In genomic region chr7:37689107-37689511, GRCm38 (mm10) we compare ENCODE assay signal across 10 mouse cellular contexts.
DNase-seq lines count a peak whose midpoint lies in the region; ATAC-seq lines count a peak whose summit lies in the region.
"Had no signal": no experiment of that assay in that cellular context is flagged by ENCODE, and none has a peak within 500 bp of the region (broad histone marks: within the 10 kb centered on the region; RNA-seq: fewer than 3 reads in every experiment).

No protein-coding gene starts in this region.

- intact Hi-C loops in left cerebral cortex, postnatal 36 days (cut with DNase I): no loop called here

- peaks cover 15% of the 10 kb centered on the region for H3K4me1 ChIP-seq in heart, embryonic 12.5 days (replicated peaks)
- H3K4me1 ChIP-seq in forebrain, embryonic 10.5 days: peaks cover 64% of the 10 kb centered on the region
- peaks cover 23% of the 10 kb centered on the region for H3K4me1 ChIP-seq in limb, embryonic 13.5 days
- peaks cover 26% of the 10 kb centered on the region for H3K4me1 ChIP-seq in neural tube, embryonic 14.5 days (ENCODE audit: control insufficient read depth, insufficient read depth, low read length)
- H3K4me1 ChIP-seq: liver, embryonic 12.5 days had no signal

- H3K36me3 ChIP-seq in heart, embryonic 12.5 days: no peaks in the 10 kb centered on the region
- peaks cover 5% of the 10 kb centered on the region for H3K36me3 ChIP-seq in forebrain, embryonic 10.5 days (replicated peaks)
- no peaks in the 10 kb centered on the region for H3K36me3 ChIP-seq in limb, embryonic 13.5 days
- H3K36me3 ChIP-seq in neural tube, embryonic 14.5 days (ENCODE audit: control insufficient read depth, insufficient read depth, low read length): no peaks in the 10 kb centered on the region
- H3K36me3 ChIP-seq: liver, embryonic 12.5 days had no signal

- H3K27ac ChIP-seq in heart, embryonic 12.5 days (ENCODE audit: poor library complexity, severe bottlenecking): no peak overlapping the region
- peak overlapping the region; percentile 84 for H3K27ac ChIP-seq in forebrain, embryonic 10.5 days
- no peak overlapping the region for H3K27ac ChIP-seq in limb, embryonic 13.5 days
- no peak overlapping the region for H3K27ac ChIP-seq in neural tube, embryonic 14.5 days (ENCODE audit: low read depth, low read length)
- H3K27ac ChIP-seq: liver, embryonic 12.5 days had no signal

- no peak overlapping the region for H3K4me3 ChIP-seq in heart, embryonic 12.5 days
- peak overlapping the region; percentile 34 for H3K4me3 ChIP-seq in forebrain, embryonic 10.5 days
- H3K4me3 ChIP-seq in limb, embryonic 13.5 days: no peak overlapping the region
- no peak overlapping the region for H3K4me3 ChIP-seq in neural tube, embryonic 14.5 days (ENCODE audit: low read depth, low read length)
- H3K4me3 ChIP-seq: liver, embryonic 12.5 days had no signal

- H3K9me3 ChIP-seq in heart, embryonic 12.5 days (replicated peaks): no peaks in the 10 kb centered on the region
- H3K9me3 ChIP-seq in forebrain, embryonic 10.5 days: 0 out of 2 replicates have a peak, but pooled peaks cover 2% of the 10 kb centered on the region
- H3K9me3 ChIP-seq in limb, embryonic 13.5 days: no peaks in the 10 kb centered on the region
- no peaks in the 10 kb centered on the region for H3K9me3 ChIP-seq in neural tube, embryonic 14.5 days (ENCODE audit: control insufficient read depth, low read length)
- H3K9me3 ChIP-seq: liver, embryonic 12.5 days had no signal

- ATAC-seq in heart, embryonic 12.5 days (ENCODE audit: insufficient number of reproducible peaks, low FRiP score): no peak
- ATAC-seq in limb, embryonic 13.5 days (ENCODE audit: low FRiP score, low read depth): no peak; the same call in 1 of the 2 replicates
- no peak; the same call in 1 of the 2 replicates for ATAC-seq in neural tube, embryonic 14.5 days (ENCODE audit: low read depth)
- ATAC-seq: liver, embryonic 12.5 days had no signal

- DNase-seq in heart, adult 18-20 months: no peak
- peak; percentile 50 for DNase-seq in forebrain, embryonic 10.5 days (ENCODE audit: extremely low spot score, low spot score)
- no peak for DNase-seq in testis, postnatal 10 days (ENCODE audit: low spot score)
- DNase-seq in T-cell, adult 2 months (ENCODE audit: low spot score): no peak
- DNase-seq in left cerebral cortex, postnatal 36 days (ENCODE audit: low spot score in 2 of 2): no peak
- DNase-seq: kidney, postnatal 36 days had no signal

- WGBS in heart, embryonic 12.5 days: 48% methylated on average over 11 of the region's 11 CpGs
- 25% methylated on average over 11 of the region's 11 CpGs for WGBS in forebrain, embryonic 10.5 days
- 37% methylated on average over 11 of the region's 11 CpGs for WGBS in limb, embryonic 13.5 days
- 15% methylated on average over 11 of the region's 11 CpGs for WGBS in neural tube, embryonic 14.5 days

- H3K9ac ChIP-seq in heart, embryonic 12.5 days: no peak overlapping the region
- H3K9ac ChIP-seq in limb, embryonic 13.5 days: no peak overlapping the region
- H3K9ac ChIP-seq in neural tube, embryonic 14.5 days (replicated peaks; ENCODE audit: low read depth, low read length): no peak overlapping the region
- H3K9ac ChIP-seq: liver, embryonic 12.5 days had no signal

- H3K27me3 ChIP-seq in heart, embryonic 12.5 days (replicated peaks): no peaks in the 10 kb centered on the region
- H3K27me3 ChIP-seq in forebrain, embryonic 10.5 days (ENCODE audit: poor library complexity, severe bottlenecking): peaks cover 8% of the 10 kb centered on the region; the same call in 1 of the 2 replicates
- H3K27me3 ChIP-seq in limb, embryonic 13.5 days: no peaks in the 10 kb centered on the region
- no peaks in the 10 kb centered on the region for H3K27me3 ChIP-seq in neural tube, embryonic 14.5 days (ENCODE audit: control insufficient read depth, insufficient read depth, low read length)
- H3K27me3 ChIP-seq: liver, embryonic 12.5 days had no signal

- peak overlapping the region; percentile 37 for H3K4me2 ChIP-seq in heart, embryonic 12.5 days
- peak overlapping the region; percentile 40 for H3K4me2 ChIP-seq in limb, embryonic 13.5 days (replicated peaks)
- peak overlapping the region; percentile 19; the same call in 1 of the 2 replicates for H3K4me2 ChIP-seq in neural tube, embryonic 14.5 days (ENCODE audit: low read depth, low read length)
- H3K4me2 ChIP-seq: liver, embryonic 12.5 days had no signal
